8 mouse cellular contexts compared by ENCODE assay signal in genomic region chr2:83813273-83813892, GRCm38 (mm10). TPM values are rescaled to one million over a fixed set of nuclear protein-coding genes. Genes with fewer than 3 reads are reported as not detected.
A peak's percentile ranks its signal among the peaks of the same experiment; 100 is the strongest.
DNase-seq lines count a peak whose midpoint lies in the region; ATAC-seq and TF ChIP-seq lines count a peak whose summit lies in the region.

No protein-coding gene starts in this region.

- H3K4me2 ChIP-seq in heart, embryonic 16.5 days (ENCODE audit: low read depth, low read length), result peak overlapping the region; percentile 91
- H3K4me2 ChIP-seq in forebrain, embryonic 12.5 days, result peak overlapping the region; percentile 67
- H3K4me2 ChIP-seq in liver, embryonic 14.5 days (ENCODE audit: low read depth), result peak overlapping the region; percentile 55
- H3K4me2 ChIP-seq in stomach, postnatal 0 days (replicated peaks; ENCODE audit: low read depth), result peak overlapping the region; percentile 90

- no peak overlapping the region for H3K9ac ChIP-seq in heart, embryonic 16.5 days (ENCODE audit: low read length)
- H3K9ac ChIP-seq in forebrain, embryonic 12.5 days, result peak overlapping the region; percentile 90
- H3K9ac ChIP-seq in liver, embryonic 14.5 days (replicated peaks), result no peak overlapping the region
- H3K9ac ChIP-seq in stomach, postnatal 0 days (ENCODE audit: low read length), result no peak overlapping the region

- ATAC-seq in heart, embryonic 16.5 days (replicated peaks; ENCODE audit: extremely low read depth, insufficient read depth, low FRiP score), result no peak
- peak; percentile 28; the same call in 1 of the 2 replicates for ATAC-seq in forebrain, embryonic 12.5 days (ENCODE audit: low FRiP score)
- no peak for ATAC-seq in liver, embryonic 14.5 days (ENCODE audit: insufficient read depth)
- no peak for ATAC-seq in stomach, postnatal 0 days (ENCODE audit: low FRiP score, low TSS enrichment)

- H3K36me3 ChIP-seq in heart, embryonic 16.5 days (ENCODE audit: control insufficient read depth, insufficient read depth), result no peaks in the 10 kb centered on the region
- H3K36me3 ChIP-seq in forebrain, embryonic 12.5 days (replicated peaks), result no peaks in the 10 kb centered on the region
- no peaks in the 10 kb centered on the region for H3K36me3 ChIP-seq in liver, embryonic 14.5 days (replicated peaks; ENCODE audit: control insufficient read depth, insufficient read depth, low read depth)
- no peaks in the 10 kb centered on the region for H3K36me3 ChIP-seq in stomach, postnatal 0 days (ENCODE audit: control insufficient read depth, insufficient read depth, low read length)

- H3K4me3 ChIP-seq in heart, embryonic 16.5 days (ENCODE audit: low read length), result peak overlapping the region; percentile 63
- peak overlapping the region; percentile 81 for H3K4me3 ChIP-seq in forebrain, embryonic 12.5 days (replicated peaks)
- no peak overlapping the region for H3K4me3 ChIP-seq in liver, embryonic 14.5 days (ENCODE audit: insufficient read depth in 1 of 2, low read depth in 2 of 2, low read length in 2 of 2)
- peak overlapping the region; percentile 68 for H3K4me3 ChIP-seq in stomach, postnatal 0 days (ENCODE audit: low read depth, low read length)

- H3K4me1 ChIP-seq in heart, embryonic 16.5 days (ENCODE audit: control insufficient read depth, insufficient read depth, low read length), result peaks cover 3% of the 10 kb centered on the region; the same call in 1 of the 2 replicates
- H3K4me1 ChIP-seq in forebrain, embryonic 12.5 days, result peaks cover 33% of the 10 kb centered on the region
- no peaks in the 10 kb centered on the region for H3K4me1 ChIP-seq in liver, embryonic 14.5 days (replicated peaks; ENCODE audit: control insufficient read depth in 2 of 2, insufficient read depth in 2 of 2, low read length in 1 of 2)
- H3K4me1 ChIP-seq in stomach, postnatal 0 days (replicated peaks; ENCODE audit: control insufficient read depth, insufficient read depth), result no peaks in the 10 kb centered on the region

- H3K27me3 ChIP-seq in heart, embryonic 16.5 days (ENCODE audit: control insufficient read depth, insufficient read depth, low read length), result peaks cover 25% of the 10 kb centered on the region
- H3K27me3 ChIP-seq in forebrain, embryonic 12.5 days, result no peaks in the 10 kb centered on the region
- H3K27me3 ChIP-seq in liver, embryonic 14.5 days (ENCODE audit: control insufficient read depth, insufficient read depth, low read length), result peaks cover 34% of the 10 kb centered on the region
- no peaks in the 10 kb centered on the region for H3K27me3 ChIP-seq in stomach, postnatal 0 days (ENCODE audit: control insufficient read depth, insufficient read depth, low read length)

- no peak for TF ChIP-seq CTCF in liver, embryonic 14.5 days (IDR thresholded peaks at IDR 0.05; ENCODE audit: low read depth)
- no peak for TF ChIP-seq CTCF in stomach, postnatal 0 days (IDR thresholded peaks at IDR 0.05; ENCODE audit: low read depth)

- no peak overlapping the region for H3K27ac ChIP-seq in heart, embryonic 16.5 days (ENCODE audit: low read length)
- H3K27ac ChIP-seq in forebrain, embryonic 12.5 days, result 0 out of 2 replicates have a peak overlapping the region, but pooled peaks have one; percentile 96
- no peak overlapping the region for H3K27ac ChIP-seq in liver, embryonic 14.5 days
- H3K27ac ChIP-seq in stomach, postnatal 0 days (replicated peaks), result no peak overlapping the region

- no peak for DNase-seq in heart, adult 8-10 months (ENCODE audit: low spot score)
- DNase-seq in NIH3T3 (ENCODE audit: low read depth), result peak; percentile 17
- DNase-seq in liver, embryonic 14.5 days (ENCODE audit: low read depth in 3 of 3, low spot score in 3 of 3), result no peak
- no peak for DNase-seq in stomach, postnatal 0 days (ENCODE audit: low spot score)
- no peak for DNase-seq in thymus, postnatal 36 days
- no peak for DNase-seq in urinary bladder, postnatal 36 days (ENCODE audit: low spot score in 2 of 2)

- no peak for TF ChIP-seq EP300 in liver, embryonic 14.5 days (IDR thresholded peaks at IDR 0.05; ENCODE audit: low read depth)
- no peak for TF ChIP-seq EP300 in stomach, postnatal 0 days (optimal IDR thresholded peaks at IDR 0.05)

- 16% methylated on average over 10 of the region's 10 CpGs for WGBS in heart, embryonic 16.5 days
- 11% methylated on average over 9 of the region's 10 CpGs for WGBS in forebrain, embryonic 12.5 days
- 18% methylated on average over 10 of the region's 10 CpGs for WGBS in liver, embryonic 14.5 days (ENCODE audit: insufficient replicate concordance)
- WGBS in stomach, postnatal 0 days, result 14% methylated on average over 10 of the region's 10 CpGs

- no peaks in the 10 kb centered on the region for H3K9me3 ChIP-seq in heart, embryonic 16.5 days (replicated peaks; ENCODE audit: control insufficient read depth, low read length)
- no peaks in the 10 kb centered on the region for H3K9me3 ChIP-seq in forebrain, embryonic 12.5 days
- no peaks in the 10 kb centered on the region for H3K9me3 ChIP-seq in liver, embryonic 14.5 days (ENCODE audit: control insufficient read depth, low read length)
- H3K9me3 ChIP-seq in stomach, postnatal 0 days (ENCODE audit: control insufficient read depth, low read length), result no peaks in the 10 kb centered on the region

RNA-seq across cellular contexts. Expression of gene Fam171b, which starts 0.9 kb away (rescaled TPM):
- polyA plus RNA-seq in heart, embryonic 16.5 days (2015; fragmentation: Nextera tagmentation; extraction: Ambion mirVana), result 1.7 and 1.8 TPM in 2 replicates
- under 1 TPM; 0.40 to 0.94 (median 0.55) TPM for total RNA-seq in heart, adult 8-10 months (2022)
- 57.9 and 68.7 TPM in 2 replicates for polyA plus RNA-seq in forebrain, embryonic 12.5 days (2016; fragmentation: Nextera tagmentation; extraction: Ambion mirVana)
- 0.11 TPM in 2 replicates for polyA plus RNA-seq in liver, embryonic 14.5 days (2012; rRNA removed)
- 0.06 and 0.15 TPM in 2 replicates for polyA plus RNA-seq in liver, embryonic 14.5 days (2014; fragmentation: Nextera tagmentation; extraction: Ambion mirVana)
- polyA plus RNA-seq in stomach, postnatal 0 days (2015; fragmentation: Nextera tagmentation; extraction: Ambion mirVana), result 4.2 and 4.8 TPM in 2 replicates

Comparison
In these comparisons a context has a peak if more than half of its experiments do, and no peak if none do; other contexts are left out.
1. H3K4me3 ChIP-seq: peak in heart, embryonic 16.5 days (single experiment), forebrain, embryonic 12.5 days (single experiment) and stomach, postnatal 0 days (single experiment); none in liver, embryonic 14.5 days (0 of 2).
2. RNA of gene Fam171b, which starts 0.9 kb away (polyA plus RNA-seq): 57.9 to 68.7 TPM in forebrain, embryonic 12.5 days; 4.2 to 4.8 TPM in stomach, postnatal 0 days, 1.7 to 1.8 TPM in heart, embryonic 16.5 days and 0.06 to 0.15 TPM in liver, embryonic 14.5 days; every median in the first group is over 10 times any median in the second.
3. Peak in every context shown above with its lines, with median percentiles within 50 percentile points of each other: H3K4me2 ChIP-seq.